Mouse (Mus musculus) cortical plate, adult 2 months (tissue): ENCODE results near the gene Spop.

Source experiments
- CTCF ChIP-seq: fragments of 200-500 bp; IDR thresholded peaks from 2 replicates; pipeline ENCODE4 v1.5.1; 2011; ENCODE audit warnings: mild to moderate bottlenecking, control low read depth, low read length; ENCODE audit not compliant: insufficient read depth; ENCODE audit errors: extremely low read depth
- POLR2A ChIP-seq: fragments of 200-500 bp; IDR thresholded peaks from 2 replicates; pipeline ENCODE4 v1.6.1; 2011; ENCODE audit warnings: mild to moderate bottlenecking, low read length, control low read depth; ENCODE audit not compliant: insufficient read depth; ENCODE audit errors: extremely low read depth

DNA sequence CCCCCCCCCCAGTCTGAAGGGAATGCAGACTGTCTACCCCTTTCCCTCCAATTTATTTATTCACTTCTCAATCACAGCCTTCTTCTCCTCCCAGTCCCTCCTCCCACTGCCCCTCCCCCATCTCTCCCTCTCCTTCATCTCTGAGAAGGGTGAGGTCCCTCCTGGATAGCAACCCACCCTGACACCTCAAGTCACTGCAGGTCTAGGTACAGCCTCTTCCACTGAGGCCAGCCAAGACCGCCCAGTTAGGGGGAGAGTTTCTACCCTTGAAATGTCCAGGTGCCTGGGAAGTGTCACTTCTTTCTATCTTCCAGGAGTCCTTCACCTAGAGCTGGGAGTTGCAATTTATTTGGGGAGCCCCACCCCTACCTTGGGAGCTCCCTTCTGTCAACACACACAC, 98.0 kb downstream of the Spop start:
- no peak for TF ChIP-seq CTCF
- no peak for TF ChIP-seq POLR2A
